Mouse (Mus musculus) hindbrain, embryonic 12.5 days (tissue): ENCODE data around the gene Aurkb. TPM values are rescaled to one million over a fixed set of nuclear protein-coding genes. Genes with fewer than 3 reads are reported as not detected.
A peak's percentile ranks its signal among the peaks of the same experiment; 100 is the strongest.

Experiments used
- ATAC-seq: fragments of 200-750 bp; cut with Nextera tagmentation; 2 replicates; pipeline ENCODE4 v1.8.0; 2017; ENCODE audit warnings: moderate TSS enrichment; ENCODE audit not compliant: low FRiP score
- H3K27ac ChIP-seq: fragments of 300-500 bp; sonication (generic); 2 replicates; pipeline ENCODE4 v1.5.1; 2016; ENCODE audit warnings: mild to moderate bottlenecking
- H3K27me3 ChIP-seq: fragments of 300-500 bp; sonication (generic); 2 replicates; pipeline ENCODE4 v1.6.1; 2016; ENCODE audit warnings: mild to moderate bottlenecking
- H3K36me3 ChIP-seq: fragments of 300-500 bp; sonication (generic); 2 replicates; pipeline ENCODE4 v1.6.1; 2016; ENCODE audit warnings: mild to moderate bottlenecking
- H3K4me1 ChIP-seq: fragments of 300-500 bp; sonication (generic); 2 replicates; pipeline ENCODE4 v1.6.1; 2016
- H3K4me2 ChIP-seq: fragments of 300-500 bp; sonication (generic); replicated peaks from 2 replicates; pipeline ENCODE4 v1.6.1; 2016; ENCODE audit warnings: mild to moderate bottlenecking
- H3K4me3 ChIP-seq: fragments of 300-500 bp; sonication (generic); 2 replicates; pipeline ENCODE4 v1.5.1; 2016; ENCODE audit warnings: mild to moderate bottlenecking
- H3K9ac ChIP-seq: fragments of 300-500 bp; sonication (generic); 2 replicates; pipeline ENCODE4 v1.6.1; 2016; ENCODE audit warnings: mild to moderate bottlenecking, moderate library complexity
- H3K9me3 ChIP-seq: fragments of 300-500 bp; sonication (generic); replicated peaks from 2 replicates; pipeline ENCODE4 v1.6.1; 2016; ENCODE audit warnings: mild to moderate bottlenecking
- WGBS: fragments of 180-500 bp; shearing (Covaris S2); methylation state at CpG from one replicate; pipeline ENCODE4 v1.1.7; 2016; 5-methylcytosine and 5-hydroxymethylcytosine counted together
- polyA plus RNA-seq: library from polyadenylated mRNA; unstranded; fragments of >200 nt; fragmentation: Nextera tagmentation; extraction: Ambion mirVana; gene quantifications from 2 replicates; pipeline ENCODE4 v1.2.1, GENCODE M21; 2016

Gene Aurkb
- polyA plus RNA-seq, 1 experiment from 2014 or later = 100 TPM

DNA sequence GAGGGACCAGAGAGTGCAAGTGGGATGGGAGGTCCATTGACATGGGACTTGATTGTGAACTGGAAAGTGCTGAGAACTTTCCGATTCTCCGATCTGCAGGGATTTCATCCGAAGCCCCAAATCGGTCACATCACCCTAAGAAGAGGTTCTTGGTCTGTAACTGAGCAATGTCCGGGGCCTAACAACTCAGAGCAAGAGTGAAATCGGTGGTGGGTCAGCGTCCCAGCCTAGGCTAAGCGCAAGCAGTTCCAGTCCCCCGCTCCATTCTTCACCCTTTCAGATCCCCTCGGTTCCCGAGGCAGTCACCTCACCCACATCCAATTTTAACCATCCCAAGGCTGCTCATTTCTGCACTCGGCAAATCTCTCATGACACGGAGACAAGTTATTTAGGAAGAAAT is 24.6 kb downstream of the Aurkb start:
- under 1% methylated on average over 13 of the region's 13 CpGs for WGBS
- Histone ChIP-seq H3K27me3 (no peaks in the 10 kb centered on the region), H3K27ac (peak overlapping the region; percentile 89), H3K4me1 (peaks cover 40% of the 10 kb centered on the region), H3K4me2 (peak overlapping the region; percentile 78), H3K9ac (peak overlapping the region; percentile 75), H3K9me3 (no peaks in the 10 kb centered on the region), H3K4me3 (peak overlapping the region; percentile 52), H3K36me3 (no peaks in the 10 kb centered on the region)
- ATAC-seq = no peak

DNA sequence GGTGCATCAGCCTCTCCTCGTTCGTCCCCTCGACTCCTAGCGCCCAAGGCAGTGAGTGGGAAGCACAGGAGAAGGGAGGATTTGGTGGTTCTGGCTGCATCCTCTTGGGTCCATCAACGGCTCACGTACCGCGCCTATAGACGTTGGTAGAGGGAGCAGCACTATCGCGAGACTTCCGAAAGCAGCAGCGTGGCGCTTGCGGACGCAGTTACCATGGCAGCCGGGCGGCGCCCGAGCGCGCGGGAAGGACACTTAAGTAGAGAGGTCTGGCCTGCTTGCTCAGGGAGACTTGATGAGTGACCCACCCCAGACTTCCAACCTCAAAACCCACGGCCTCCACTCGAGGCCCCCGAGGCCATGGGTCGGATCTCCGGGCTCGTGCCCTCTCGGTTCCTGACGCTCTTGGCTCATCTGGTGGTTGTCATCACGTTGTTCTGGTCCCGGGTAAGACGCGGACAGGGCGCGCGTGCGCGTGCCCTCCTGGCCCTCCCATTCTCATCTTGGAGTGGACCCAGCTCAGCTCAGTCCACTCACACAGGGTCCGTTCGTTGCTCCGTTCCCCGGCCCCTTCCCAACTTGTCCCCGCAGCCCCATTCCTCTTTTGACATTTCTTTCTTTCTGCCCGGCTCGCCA is 25.3 kb downstream of the Aurkb start, which contains the start of gene Tmem107:
Gene Tmem107, plus strand, starts transcription at position 217 of the 633 bp plus-strand sequence.
- ATAC-seq = peak; percentile 87
- H3K9me3 ChIP-seq = no peaks in the 10 kb centered on the region
- H3K36me3 ChIP-seq = no peaks in the 10 kb centered on the region
- peak within 1 kb of the TSS; percentile 75 for H3K9ac ChIP-seq
- H3K4me2 ChIP-seq = peak within 1 kb of the TSS; percentile 78
- H3K4me3 ChIP-seq = peak within 1 kb of the TSS; percentile 52
- peaks cover 39% of the 10 kb centered on the region for H3K4me1 ChIP-seq
- peak within 1 kb of the TSS; percentile 89 for H3K27ac ChIP-seq
- no peaks in the 10 kb centered on the region for H3K27me3 ChIP-seq
- WGBS = under 1% methylated on average over 47 of the region's 47 CpGs

DNA sequence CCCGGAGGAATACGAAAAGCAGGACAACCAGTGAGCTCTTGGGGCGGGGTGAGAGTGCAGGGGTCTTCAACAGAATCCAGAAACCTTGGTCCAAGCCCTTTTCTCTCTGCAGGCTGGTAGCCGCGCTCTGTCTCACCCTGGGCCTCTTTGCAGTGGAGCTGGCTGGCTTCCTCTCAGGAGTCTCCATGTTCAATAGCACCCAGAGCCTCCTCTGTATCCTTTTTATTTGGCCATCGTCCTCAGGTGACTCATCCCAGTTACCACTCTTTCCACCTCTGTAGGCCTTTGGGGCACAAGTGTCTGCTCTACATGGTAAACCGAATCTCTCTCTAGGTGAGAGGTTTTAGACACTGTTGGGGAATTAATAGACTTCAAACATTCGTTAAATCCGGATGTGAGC is 25.8 kb downstream of the Aurkb start:
- 22% methylated on average over 9 of the region's 9 CpGs for WGBS
- Histone ChIP-seq H3K36me3 (no peaks in the 10 kb centered on the region), H3K9ac (peak overlapping the region; percentile 75), H3K4me2 (peak overlapping the region; percentile 78), H3K4me1 (peaks cover 33% of the 10 kb centered on the region), H3K27me3 (no peaks in the 10 kb centered on the region), H3K9me3 (no peaks in the 10 kb centered on the region), H3K27ac (peak overlapping the region; percentile 89), H3K4me3 (peak overlapping the region; percentile 52)
- no peak for ATAC-seq

DNA sequence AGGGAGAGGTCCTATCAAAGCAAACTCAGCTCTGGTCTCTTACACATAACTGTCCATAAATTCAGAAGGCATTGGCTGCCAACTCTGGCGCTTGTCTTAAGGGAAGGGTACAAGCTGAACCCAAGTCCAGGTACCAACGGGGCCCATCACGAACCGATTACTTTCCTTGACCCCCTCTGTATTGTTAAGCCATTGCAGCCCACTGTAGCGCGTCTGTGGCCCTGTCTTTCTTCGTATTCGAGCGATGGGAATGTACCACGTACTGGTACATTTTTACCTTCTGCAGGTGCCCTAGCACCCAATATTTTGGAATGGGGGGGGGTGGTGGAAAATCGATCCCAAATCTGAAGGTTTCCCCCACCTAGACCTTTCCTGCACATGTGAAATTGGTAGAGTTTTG is 26.8 kb downstream of the Aurkb start:
- Histone ChIP-seq H3K4me3 (peak overlapping the region; percentile 32), H3K27ac (peak overlapping the region; percentile 91), H3K4me1 (peaks cover 25% of the 10 kb centered on the region), H3K27me3 (no peaks in the 10 kb centered on the region), H3K36me3 (no peaks in the 10 kb centered on the region), H3K9me3 (no peaks in the 10 kb centered on the region), H3K4me2 (peak overlapping the region; percentile 54), H3K9ac (peak overlapping the region; percentile 59)
- WGBS = 86% methylated on average over 11 of the region's 11 CpGs
- no peak for ATAC-seq

DNA sequence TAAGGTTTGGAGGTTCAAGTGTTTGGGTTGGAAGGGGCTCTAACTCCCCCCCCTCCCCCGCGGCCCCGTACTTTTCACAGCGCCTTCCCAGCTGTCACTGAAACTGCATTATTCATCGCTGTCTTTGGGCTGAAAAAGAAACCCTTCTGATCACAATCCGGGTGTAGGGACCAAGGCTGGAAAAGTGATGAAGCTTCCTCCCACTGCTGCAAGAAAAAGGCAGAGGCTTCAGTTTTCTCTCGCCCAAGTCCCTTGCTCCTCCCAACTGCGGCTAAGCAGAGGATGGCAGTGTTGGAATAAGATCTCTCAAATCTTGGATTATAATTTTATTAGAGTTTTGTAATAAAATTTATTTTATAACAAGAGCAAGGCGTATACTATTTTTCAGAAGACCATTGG is 27.2 kb downstream of the Aurkb start:
- WGBS = 13% methylated on average over 9 of the region's 9 CpGs

DNA sequence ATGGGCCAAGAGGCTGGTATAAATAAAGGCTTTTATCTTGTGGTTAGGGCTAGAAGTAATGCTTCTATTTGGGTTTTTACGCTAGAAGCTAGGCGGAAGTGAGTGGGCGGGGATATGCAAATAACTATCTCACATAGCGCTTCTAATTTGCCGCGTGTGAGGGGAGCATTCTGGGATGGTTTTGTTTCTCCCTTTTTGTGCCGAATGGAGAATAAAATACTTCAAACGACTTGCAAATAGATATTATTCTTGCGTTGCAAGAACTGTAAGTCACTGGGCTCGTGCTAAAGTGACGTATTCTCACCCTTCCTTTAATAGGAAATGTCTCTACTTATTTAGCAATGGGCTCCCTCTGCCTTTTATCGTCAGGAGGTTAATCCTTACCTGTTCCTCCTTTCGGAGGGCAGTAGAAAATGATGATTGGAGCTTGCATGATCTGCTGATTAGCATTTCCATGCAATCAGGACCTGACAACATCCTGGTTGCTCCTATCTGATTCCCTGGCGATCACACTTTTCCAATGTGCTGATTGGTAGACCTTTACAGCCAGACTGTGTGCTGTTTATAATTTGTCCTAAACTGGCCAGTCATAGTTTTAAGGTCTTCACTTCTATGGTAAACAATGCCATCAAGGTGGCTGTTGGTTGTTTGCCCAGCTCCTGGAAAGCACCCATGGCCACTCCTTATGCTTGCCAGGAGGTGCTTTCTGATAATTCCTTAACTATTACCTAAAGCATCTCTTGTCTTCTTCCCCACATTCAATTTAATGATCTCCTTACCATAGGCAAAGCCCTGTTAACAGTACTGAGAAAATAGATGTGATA is 27.8 kb downstream of the Aurkb start:
- H3K4me3 ChIP-seq = peak overlapping the region; percentile 32
- peaks cover 24% of the 10 kb centered on the region for H3K4me1 ChIP-seq
- under 1% methylated on average over 14 of the region's 14 CpGs for WGBS
- H3K4me2 ChIP-seq = peak overlapping the region; percentile 54
- no peaks in the 10 kb centered on the region for H3K27me3 ChIP-seq
- H3K9ac ChIP-seq = peak overlapping the region; percentile 59
- H3K36me3 ChIP-seq = no peaks in the 10 kb centered on the region
- H3K9me3 ChIP-seq = no peaks in the 10 kb centered on the region
- peak; percentile 63 for ATAC-seq
- H3K27ac ChIP-seq = peak overlapping the region; percentile 91

More for the DNA sequence above, 27.2 kb downstream of the Aurkb start:
- ATAC-seq = 0 out of 2 replicates have a peak, but pooled peaks have one; percentile 4
- peak overlapping the region; percentile 59 for H3K9ac ChIP-seq
- peak overlapping the region; percentile 91 for H3K27ac ChIP-seq
- H3K4me1 ChIP-seq = peaks cover 24% of the 10 kb centered on the region
- H3K4me2 ChIP-seq = peak overlapping the region; percentile 54
- peak overlapping the region; percentile 32 for H3K4me3 ChIP-seq
- H3K9me3 ChIP-seq = no peaks in the 10 kb centered on the region
- H3K36me3 ChIP-seq = no peaks in the 10 kb centered on the region
- H3K27me3 ChIP-seq = no peaks in the 10 kb centered on the region

DNA sequence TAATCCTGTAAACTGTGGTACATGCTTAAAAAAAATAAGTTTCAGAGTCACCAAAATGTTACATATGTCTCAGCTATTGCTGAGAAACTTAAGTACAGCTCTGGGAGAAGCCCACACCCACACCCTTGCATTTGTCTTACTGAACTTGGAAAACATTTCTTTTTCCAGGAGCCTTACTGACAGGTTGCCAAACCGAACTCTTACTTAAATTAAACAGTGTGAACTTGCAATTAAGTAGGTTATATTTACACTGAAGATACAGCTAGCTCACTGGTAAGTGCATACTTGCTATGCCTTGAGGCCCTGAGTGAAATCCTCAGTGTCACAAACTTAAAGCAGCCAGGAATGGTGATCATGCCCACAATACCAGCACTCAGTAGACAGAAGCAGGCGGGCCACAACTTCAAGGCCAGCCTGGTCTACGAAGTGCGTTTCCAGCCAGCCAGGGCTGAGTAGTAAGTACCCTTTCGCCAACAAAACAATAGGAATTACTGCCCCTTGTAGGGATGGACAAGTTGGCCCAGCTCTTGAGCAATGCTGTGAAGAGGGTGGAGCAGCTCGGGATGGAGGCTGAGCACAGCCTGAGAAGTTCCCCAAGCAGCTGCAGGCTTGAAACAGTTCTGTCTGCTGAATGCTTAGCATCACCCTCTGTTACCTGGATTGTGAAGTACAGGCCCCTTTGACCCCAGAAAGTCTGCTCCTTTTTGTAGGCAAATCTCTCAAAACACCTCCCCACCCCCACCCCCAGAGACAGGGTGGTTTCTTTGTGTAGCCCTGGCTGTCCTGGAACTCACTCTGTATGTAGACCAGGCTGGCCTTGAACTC is 28.7 kb downstream of the Aurkb start:
- Histone ChIP-seq H3K9me3 (no peaks in the 10 kb centered on the region), H3K36me3 (no peaks in the 10 kb centered on the region), H3K9ac (no peak overlapping the region), H3K27ac (peak overlapping the region; percentile 91), H3K4me2 (no peak overlapping the region), H3K4me3 (no peak overlapping the region), H3K4me1 (peaks cover 24% of the 10 kb centered on the region), H3K27me3 (no peaks in the 10 kb centered on the region)
- ATAC-seq = no peak
- WGBS = 54% methylated on average over 6 of the region's 6 CpGs

DNA sequence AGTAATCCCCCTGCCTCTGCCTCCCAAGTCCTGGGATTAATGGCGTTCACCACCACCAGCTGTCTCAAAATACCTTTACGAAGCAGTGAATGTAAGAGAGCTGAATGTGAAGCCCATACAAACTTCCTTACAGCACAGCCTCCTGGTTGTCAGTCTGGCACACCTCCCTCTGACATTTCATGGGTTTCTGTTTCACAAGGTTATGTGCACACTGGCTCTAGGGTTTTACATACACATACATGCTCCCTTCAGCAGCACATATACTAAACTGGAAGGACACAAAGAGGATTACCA is 29.3 kb downstream of the Aurkb start:
- Histone ChIP-seq H3K36me3 (no peaks in the 10 kb centered on the region), H3K4me1 (peaks cover 21% of the 10 kb centered on the region), H3K27me3 (no peaks in the 10 kb centered on the region), H3K27ac (no peak overlapping the region), H3K4me2 (no peak overlapping the region), H3K9ac (no peak overlapping the region), H3K4me3 (no peak overlapping the region), H3K9me3 (no peaks in the 10 kb centered on the region)
- 46% methylated on average over 2 of the region's 2 CpGs for WGBS
- no peak for ATAC-seq

DNA sequence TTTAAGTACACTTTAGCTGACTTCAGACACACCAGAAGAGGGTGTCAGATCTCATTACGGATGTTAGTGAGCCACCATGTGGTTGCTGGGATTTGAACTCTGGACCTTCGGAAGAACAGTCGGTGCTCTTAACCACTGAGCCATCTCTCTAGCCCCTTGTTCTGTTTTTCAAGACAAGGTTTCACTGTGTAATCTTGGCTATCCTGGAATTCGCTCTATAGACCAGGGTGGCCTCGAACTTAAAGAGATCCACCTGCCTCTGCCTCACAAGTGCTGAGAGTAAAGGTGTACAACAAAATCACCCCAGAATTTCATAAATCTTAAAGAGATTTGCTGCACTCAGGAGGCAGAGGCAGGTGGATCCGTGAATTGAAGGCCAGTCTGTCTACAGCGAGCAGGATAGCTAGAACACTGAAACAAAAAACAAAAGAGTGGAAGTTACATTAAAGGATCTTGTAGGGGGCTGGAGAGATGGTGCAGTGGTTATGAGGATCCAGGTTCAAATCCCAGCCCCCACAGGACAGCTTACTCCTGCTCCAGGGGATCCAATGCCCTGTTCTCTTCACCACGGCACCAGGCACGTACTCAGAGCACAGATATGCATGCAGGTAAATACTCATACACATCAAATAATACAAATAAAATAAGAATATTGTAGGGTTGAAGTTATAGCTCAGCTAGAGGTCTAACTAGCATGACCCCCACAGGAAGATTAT is 30.5 kb downstream of the Aurkb start:
- Histone ChIP-seq H3K4me3 (no peak overlapping the region), H3K4me2 (no peak overlapping the region), H3K9ac (no peak overlapping the region), H3K4me1 (peaks cover 17% of the 10 kb centered on the region), H3K27me3 (no peaks in the 10 kb centered on the region), H3K36me3 (no peaks in the 10 kb centered on the region), H3K9me3 (no peaks in the 10 kb centered on the region), H3K27ac (no peak overlapping the region)
- 53% methylated on average over 9 of the region's 9 CpGs for WGBS
- no peak for ATAC-seq

DNA sequence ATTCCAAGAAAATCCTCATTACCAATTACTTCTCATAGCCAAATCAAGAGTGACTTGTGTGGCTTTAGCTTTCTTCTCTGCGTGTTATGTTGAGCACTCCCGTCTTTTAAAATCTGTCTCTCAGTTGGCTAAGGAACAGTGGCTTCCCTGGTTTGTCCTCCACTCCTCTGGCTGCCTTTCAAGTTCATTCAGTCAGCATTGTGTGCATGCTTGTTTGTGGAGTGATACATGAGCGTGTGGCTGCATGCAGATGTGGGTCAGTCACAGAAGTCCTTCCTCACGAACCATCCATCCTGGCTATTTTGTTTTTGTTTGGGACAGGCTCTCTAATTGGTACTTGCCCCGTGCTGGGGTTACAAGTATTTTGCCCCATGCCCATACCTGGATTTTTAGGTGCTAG is 31.1 kb downstream of the Aurkb start:
- no peak overlapping the region for H3K4me2 ChIP-seq
- H3K4me3 ChIP-seq = no peak overlapping the region
- no peak overlapping the region for H3K27ac ChIP-seq
- no peaks in the 10 kb centered on the region for H3K36me3 ChIP-seq
- H3K4me1 ChIP-seq = peaks cover 11% of the 10 kb centered on the region
- no peak overlapping the region for H3K9ac ChIP-seq
- H3K9me3 ChIP-seq = no peaks in the 10 kb centered on the region
- no peak for ATAC-seq
- H3K27me3 ChIP-seq = no peaks in the 10 kb centered on the region
- WGBS = 68% methylated on average over 5 of the region's 5 CpGs

DNA sequence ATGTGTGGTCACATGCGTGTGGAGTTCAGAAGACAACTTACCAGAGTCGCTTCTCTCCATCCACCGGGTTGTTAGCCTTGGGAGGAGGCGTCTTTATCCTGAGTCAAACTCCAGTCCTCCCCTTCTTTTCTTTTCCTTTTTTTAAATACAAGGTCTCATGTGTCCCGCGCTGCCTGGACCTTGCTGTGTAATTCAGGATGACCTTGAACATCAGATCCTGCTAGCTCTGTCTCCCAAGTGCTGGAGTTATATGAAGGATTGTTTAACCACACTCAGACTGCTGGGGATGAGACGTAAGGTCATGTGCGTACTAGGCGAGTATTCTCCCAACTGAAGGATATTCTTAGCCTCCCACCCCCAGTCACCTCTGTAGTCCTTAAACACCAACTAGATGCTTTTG is 31.9 kb downstream of the Aurkb start:
- peaks cover 3% of the 10 kb centered on the region for H3K4me1 ChIP-seq

More for the DNA sequence above, 31.9 kb downstream of the Aurkb start:
- Histone ChIP-seq H3K27me3 (no peaks in the 10 kb centered on the region), H3K4me2 (no peak overlapping the region), H3K27ac (no peak overlapping the region), H3K36me3 (no peaks in the 10 kb centered on the region), H3K4me3 (no peak overlapping the region), H3K9ac (no peak overlapping the region; the same call in 1 of the 2 replicates), H3K9me3 (no peaks in the 10 kb centered on the region)
- no peak for ATAC-seq
- WGBS = 83% methylated on average over 9 of the region's 9 CpGs
